Mouse (Mus musculus) bone marrow, adult 2 months (tissue): ENCODE data around the gene Krt24. TPM values are rescaled to one million over a fixed set of nuclear protein-coding genes. Genes with fewer than 3 reads are reported as not detected.
A peak's percentile ranks its signal among the peaks of the same experiment; 100 is the strongest.

Experiments used
- H3K27ac ChIP-seq: fragments of 200-500 bp; 2 replicates; pipeline ENCODE4 v1.5.1; 2012; ENCODE audit warnings: low read depth, mild to moderate bottlenecking, control low read depth, inconsistent platforms, low read length; ENCODE audit not compliant: control insufficient read depth, poor library complexity, insufficient read depth
- H3K4me1 ChIP-seq: fragments of 200-500 bp; 2 replicates; pipeline ENCODE4 v1.6.1; 2011; ENCODE audit warnings: low read length; ENCODE audit not compliant: control insufficient read depth, insufficient read depth
- H3K4me3 ChIP-seq: fragments of 200-500 bp; replicated peaks from 2 replicates; pipeline ENCODE3; 2011; ENCODE audit warnings: mild to moderate bottlenecking, low read depth, low read length, control low read depth; ENCODE audit not compliant: control insufficient read depth
- CTCF ChIP-seq: fragments of 200-500 bp; IDR thresholded peaks from 2 replicates; pipeline ENCODE4 v1.5.1; 2011; ENCODE audit warnings: low read length, control low read depth; ENCODE audit not compliant: control insufficient read depth, insufficient read depth
- POLR2A ChIP-seq: fragments of 200-500 bp; IDR thresholded peaks from 2 replicates; pipeline ENCODE4 v1.6.1; 2011; ENCODE audit warnings: low read depth, mild to moderate bottlenecking, control low read depth, low read length, borderline replicate concordance; ENCODE audit not compliant: control insufficient read depth
- WGBS: fragments of 180-500 bp; shearing (Covaris S2); methylation state at CpG from one replicate; pipeline ENCODE4 v1.1.7; 2018; 5-methylcytosine and 5-hydroxymethylcytosine counted together
- polyA plus RNA-seq: library from polyadenylated mRNA; stranded (reverse); fragments of >200 nt; gene quantifications from 2 replicates; pipeline ENCODE4 v1.2.4, GENCODE M21; 2011; ENCODE audit warnings: low replicate concordance; ENCODE audit not compliant: missing spikeins, insufficient read depth, insufficient read length

The Krt24 gene
- polyA plus RNA-seq, 1 experiment = not detected

DNA sequence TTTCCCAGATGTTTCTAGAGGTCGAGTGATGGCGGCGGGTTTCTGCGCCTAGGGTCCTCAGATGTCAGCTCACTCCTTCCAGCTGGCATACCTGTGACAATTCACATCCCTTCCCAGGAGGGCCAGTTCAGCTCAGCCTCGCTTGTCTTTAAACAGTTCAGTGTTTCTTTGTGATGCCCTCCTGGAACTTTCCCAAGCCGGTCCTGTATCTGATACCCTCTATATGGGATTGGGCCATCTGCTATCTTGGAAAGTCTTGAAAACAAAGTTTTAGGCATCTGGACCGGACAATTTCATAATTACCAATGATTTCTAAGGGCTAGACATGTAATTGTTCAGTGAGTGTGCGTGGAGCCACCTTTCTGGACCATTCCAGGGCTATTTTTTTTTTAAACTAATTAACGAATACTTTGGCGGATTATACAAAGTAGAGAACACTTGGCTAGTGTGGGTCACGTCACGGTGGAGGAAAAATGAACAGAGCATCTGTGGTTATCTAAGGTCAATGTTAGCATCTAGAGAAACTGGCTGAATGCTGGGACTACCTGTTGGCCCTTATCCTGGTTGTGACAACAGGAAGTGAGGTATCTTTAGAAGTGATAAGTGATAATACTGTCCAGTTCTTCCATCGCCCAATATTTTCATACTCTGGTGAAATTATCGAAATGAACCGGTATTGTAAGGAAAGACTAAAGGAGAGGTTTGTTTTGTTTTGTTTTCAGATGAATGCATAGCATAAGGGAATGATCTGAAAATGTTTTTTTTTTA is 53.8 kb downstream of the Krt24 start:
- Histone ChIP-seq H3K4me1 (no peaks in the 10 kb centered on the region; the same call in 1 of the 2 replicates), H3K27ac (peak overlapping the region; percentile 91; the same call in 1 of the 2 replicates), H3K4me3 (peak overlapping the region; percentile 86)
- WGBS = 34% methylated on average over 15 of the region's 15 CpGs
- TF ChIP-seq CTCF = no peak
- TF ChIP-seq POLR2A = no peak

DNA sequence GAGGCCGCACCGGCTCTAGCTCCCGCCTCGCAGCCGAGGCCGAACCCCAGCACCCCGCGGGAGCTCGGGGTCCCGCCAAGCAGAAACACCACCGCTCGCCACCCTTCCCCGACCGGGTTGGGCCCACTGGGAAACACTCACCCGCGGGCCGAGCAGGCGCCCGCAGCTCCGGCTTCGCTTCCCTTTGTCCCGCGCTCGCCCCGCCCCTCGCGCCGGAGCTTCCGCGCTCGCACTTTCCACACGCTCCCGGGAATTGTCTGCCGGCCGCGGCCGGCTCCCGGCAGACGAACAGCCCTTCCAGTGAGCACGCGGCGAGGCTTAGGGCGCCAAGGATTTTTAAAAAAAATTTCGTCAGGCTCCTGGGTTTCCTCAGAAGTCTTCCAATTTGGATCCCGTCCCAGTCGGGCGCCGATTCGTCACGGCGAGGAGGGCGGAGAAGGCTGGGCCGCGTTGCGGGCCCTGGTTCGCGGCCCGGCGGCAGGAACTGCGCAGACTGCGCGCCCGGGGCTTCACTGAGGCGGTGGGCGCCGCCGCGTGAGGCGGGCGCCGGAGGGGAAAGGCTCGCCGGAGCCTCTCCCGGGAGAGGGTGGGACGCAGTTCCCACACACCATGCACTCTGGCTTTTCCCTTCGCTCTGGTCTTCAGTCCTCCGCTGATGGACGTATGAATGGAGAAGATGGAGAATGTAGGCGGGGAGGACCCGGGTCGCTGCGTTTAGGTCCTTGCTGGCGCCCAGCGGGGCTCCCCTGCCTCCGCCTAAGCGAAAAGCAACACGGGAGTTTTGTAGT is 54.6 kb downstream of the Krt24 start, which contains the start of gene Smarce1:
TSS of gene Smarce1 (minus strand) at position 757 of the 788 bp plus-strand sequence.
- no peaks in the 10 kb centered on the region; the same call in 1 of the 2 replicates for H3K4me1 ChIP-seq
- peak within 1 kb of the TSS; percentile 91 for H3K27ac ChIP-seq
- TF ChIP-seq CTCF (no peak), POLR2A (peak; percentile 52; the same call in 1 of the 2 replicates)
- H3K4me3 ChIP-seq = peak within 1 kb of the TSS; percentile 86
- under 1% methylated on average over 87 of the region's 87 CpGs for WGBS

Other genes with a start within 250 kb of the Krt24 start
- gene Igfbp4, start 244.0 kb downstream of the Krt24 start, polyA plus RNA-seq = 59.7 and 78.0 TPM in 2 replicates
- not detected in 2 replicates for gene Tns4, start 196.0 kb downstream of the Krt24 start, polyA plus RNA-seq
- 1.5 and 9.7 TPM in 2 replicates for gene Ccr7, start 130.2 kb downstream of the Krt24 start, polyA plus RNA-seq
- 196 and 201 TPM in 2 replicates for gene Smarce1, start 54.2 kb downstream of the Krt24 start, polyA plus RNA-seq
- gene Krt222, start 41.2 kb downstream of the Krt24 start, polyA plus RNA-seq = 0.95 TPM in 1 of 2 replicates, not detected in the other
- gene Krt25, start 37.7 kb upstream of the Krt24 start, polyA plus RNA-seq = not detected in 2 replicates
- not detected in 2 replicates for gene Krt26, start 52.7 kb upstream of the Krt24 start, polyA plus RNA-seq
- 2.6 TPM in 1 of 2 replicates, not detected in the other for gene Krt27, start 65.8 kb upstream of the Krt24 start, polyA plus RNA-seq
- not detected in 2 replicates for gene Krt28, start 89.6 kb upstream of the Krt24 start, polyA plus RNA-seq
- gene Krt10, start 104.1 kb upstream of the Krt24 start, polyA plus RNA-seq = not detected in 2 replicates
- gene Krt12, start 137.0 kb upstream of the Krt24 start, polyA plus RNA-seq = not detected in 2 replicates
- not detected in 2 replicates for gene Krt20, start 152.9 kb upstream of the Krt24 start, polyA plus RNA-seq
- not detected in 2 replicates for gene Krt23, start 207.9 kb upstream of the Krt24 start, polyA plus RNA-seq
- gene Krt39, start 236.1 kb upstream of the Krt24 start, polyA plus RNA-seq = not detected in 2 replicates